Mouse (Mus musculus): ENCODE measurements around the gene C2cd5.
"Not testable (repeated sequence)": the region's sequence is repeated elsewhere in the genome, so short reads cannot be mapped to it uniquely, and the experiment has no call there.

The C2cd5 gene

GRCm38 (mm10) chr6:143027896-143028295 is 72.0 kb downstream of the C2cd5 start:
- in situ Hi-C loops (cut with MboI; ENCODE audit: unreplicated experiment in 2 of 2): no loop called here

- in situ Hi-C loops (cut with MboI; ENCODE audit: unreplicated experiment in 2 of 2): no loop called here
Measured at GRCm38 (mm10) chr6:143027402-143027801, 72.5 kb downstream of the C2cd5 start.

DNA sequence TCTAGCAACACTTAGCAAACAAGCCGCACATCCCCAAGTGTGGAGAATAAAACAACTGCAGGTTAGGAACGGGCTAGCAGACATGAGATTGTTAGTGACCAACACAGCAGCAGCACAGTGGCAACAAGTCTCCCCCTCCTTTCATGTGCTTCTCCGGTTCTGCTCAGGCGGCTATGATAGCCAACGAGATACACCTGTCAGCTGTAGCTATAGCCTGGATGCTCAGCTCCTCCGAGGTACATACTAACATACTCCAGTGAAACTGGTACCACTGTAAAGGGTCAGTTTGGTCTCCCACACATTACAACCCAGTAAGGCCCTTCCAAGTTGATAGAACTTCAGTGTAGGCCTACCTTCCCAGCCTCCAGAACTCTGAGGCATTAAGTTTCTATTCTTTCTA is 76.2 kb downstream of the C2cd5 start:
- in situ Hi-C loops (cut with MboI; ENCODE audit: unreplicated experiment in 2 of 2): no loop called here

- in situ Hi-C loops (cut with MboI; ENCODE audit: unreplicated experiment in 2 of 2): no loop called here
Measured at GRCm38 (mm10) chr6:143021756-143022155, 78.2 kb downstream of the C2cd5 start.

DNA sequence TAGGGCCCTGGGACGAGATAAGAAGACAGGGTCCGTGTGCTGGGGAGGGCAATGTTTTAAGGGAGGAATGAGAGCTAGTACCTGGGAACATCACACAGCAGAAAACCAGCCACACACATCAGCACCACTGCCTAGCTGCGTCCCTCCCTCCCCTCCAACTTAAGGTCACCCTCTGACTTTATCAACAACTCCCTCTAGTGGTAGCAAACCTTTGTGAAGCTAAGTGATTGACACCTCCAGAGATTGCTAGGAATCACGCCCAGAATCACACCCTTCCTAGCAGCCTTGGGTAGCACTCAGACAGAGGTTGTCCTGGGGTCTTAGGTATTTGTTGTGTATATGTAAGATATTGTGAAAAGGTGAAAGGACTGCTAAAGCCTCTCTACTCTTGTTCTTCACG is 79.3 kb downstream of the C2cd5 start:
- in situ Hi-C loops (cut with MboI; ENCODE audit: unreplicated experiment in 2 of 2): no loop called here

GRCm38 (mm10) chr6:143020146-143020545 is 79.8 kb downstream of the C2cd5 start:
- in situ Hi-C loops (cut with MboI; ENCODE audit: unreplicated experiment in 2 of 2): no loop called here

GRCm38 (mm10) chr6:143012513-143013215 is 87.3 kb downstream of the C2cd5 start:
- in situ Hi-C loops (cut with MboI; ENCODE audit: unreplicated experiment in 2 of 2): no loop called here

DNA sequence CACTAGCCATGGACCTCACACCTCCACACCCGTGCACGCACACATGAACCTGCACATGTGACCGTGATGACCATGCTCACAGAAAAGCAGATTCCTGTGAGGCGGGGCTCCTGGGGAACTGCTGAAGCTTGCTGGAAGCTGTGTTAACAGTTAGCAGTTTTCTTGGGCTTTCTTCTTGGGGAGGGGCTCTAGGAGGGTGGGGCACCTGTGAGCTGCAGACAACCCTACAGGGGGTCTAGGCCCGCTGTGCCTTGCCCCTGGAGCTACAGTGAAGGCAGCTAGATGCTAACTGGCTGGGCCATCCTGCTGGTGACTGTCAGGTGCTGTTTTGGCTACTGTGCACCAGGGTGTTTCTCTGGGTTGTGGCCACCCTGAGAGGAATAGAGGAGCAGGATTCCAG is 91.1 kb downstream of the C2cd5 start:
- in situ Hi-C loops (cut with MboI; ENCODE audit: unreplicated experiment in 2 of 2): no loop called here

- in situ Hi-C loops (cut with MboI; ENCODE audit: unreplicated experiment in 2 of 2): not testable (repeated sequence)
Measured at GRCm38 (mm10) chr6:143005209-143005608, 94.7 kb downstream of the C2cd5 start.

DNA sequence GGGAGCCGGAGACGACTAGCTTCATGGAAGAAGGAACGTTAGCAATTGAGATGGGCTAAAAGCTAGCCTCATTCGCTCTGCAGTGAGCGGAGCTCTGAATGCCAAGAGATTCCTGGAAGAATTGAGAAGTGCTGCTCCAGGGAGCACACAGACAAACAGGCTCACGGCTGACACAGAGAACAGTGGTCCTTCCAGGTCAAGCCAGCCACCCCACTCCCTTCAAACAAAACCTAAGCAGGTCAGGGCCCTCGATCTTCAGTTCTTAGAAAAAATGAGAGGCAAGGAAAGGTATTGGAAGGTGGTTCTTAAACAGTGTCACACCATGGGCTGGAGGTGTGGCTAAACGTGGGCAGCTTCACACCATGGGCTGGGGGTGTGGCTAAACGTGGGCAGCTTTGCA is 95.1 kb downstream of the C2cd5 start:
- in situ Hi-C loops (cut with MboI; ENCODE audit: unreplicated experiment in 2 of 2): no loop called here

DNA sequence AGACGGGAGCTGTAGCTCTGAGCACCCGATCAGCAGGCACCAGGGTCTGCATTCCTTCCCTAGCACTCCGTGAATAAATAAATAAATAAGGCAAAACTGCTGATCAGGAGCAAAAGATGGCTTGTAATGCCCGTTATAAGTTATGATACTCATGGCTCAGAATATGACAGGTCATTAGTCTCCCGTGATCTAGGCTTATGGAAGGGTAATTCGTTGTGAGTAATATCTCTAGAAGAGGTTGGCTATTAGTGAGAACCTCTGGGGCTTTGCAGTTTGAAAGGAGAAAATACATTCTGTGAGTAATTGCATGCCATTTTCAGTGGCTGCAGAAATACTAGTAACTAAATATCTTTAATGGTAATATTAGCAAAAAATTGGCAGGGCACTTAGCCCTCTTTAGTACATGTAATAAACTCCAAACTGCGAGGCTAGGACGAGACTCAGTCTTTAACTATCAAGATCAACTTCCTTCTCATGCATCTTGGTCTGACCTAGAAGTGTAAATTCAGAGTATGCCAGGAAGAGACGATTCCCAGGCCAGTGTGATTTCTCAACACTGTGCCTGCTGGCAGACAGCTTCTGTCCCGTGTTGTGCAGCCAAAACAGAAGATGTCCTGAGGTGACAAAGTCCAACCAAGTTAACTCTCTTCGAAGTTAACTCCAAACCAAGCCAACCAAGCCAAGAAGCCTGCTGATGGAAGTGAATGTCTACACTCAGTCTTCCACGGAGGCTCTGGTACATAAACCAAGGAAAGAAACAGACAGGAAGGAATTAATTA is 101.5 kb downstream of the C2cd5 start:
- in situ Hi-C loops (cut with MboI; ENCODE audit: unreplicated experiment in 2 of 2): loop anchor here in 1 of 2 experiments (25.0 kb wide), 1 partner anchor 1964 kb away; no protein-coding TSS in a partner anchor

GRCm38 (mm10) chr6:142996887-142997286 is 103.1 kb downstream of the C2cd5 start:
- in situ Hi-C loops (cut with MboI; ENCODE audit: unreplicated experiment in 2 of 2): loop anchor here in 1 of 2 experiments (25.0 kb wide), 1 partner anchor 1965 kb away; no protein-coding TSS in a partner anchor

- in situ Hi-C loops (cut with MboI; ENCODE audit: unreplicated experiment in 2 of 2): loop anchor here in 1 of 2 experiments (25.0 kb wide), 1 partner anchor 1967 kb away; no protein-coding TSS in a partner anchor
Measured at GRCm38 (mm10) chr6:142995567-142995966, 104.4 kb downstream of the C2cd5 start.

- in situ Hi-C loops (cut with MboI; ENCODE audit: unreplicated experiment in 2 of 2): loop anchor here in 1 of 2 experiments (25.0 kb wide), 1 partner anchor 1967 kb away; no protein-coding TSS in a partner anchor
Measured at GRCm38 (mm10) chr6:142994821-142995220, 105.1 kb downstream of the C2cd5 start.

DNA sequence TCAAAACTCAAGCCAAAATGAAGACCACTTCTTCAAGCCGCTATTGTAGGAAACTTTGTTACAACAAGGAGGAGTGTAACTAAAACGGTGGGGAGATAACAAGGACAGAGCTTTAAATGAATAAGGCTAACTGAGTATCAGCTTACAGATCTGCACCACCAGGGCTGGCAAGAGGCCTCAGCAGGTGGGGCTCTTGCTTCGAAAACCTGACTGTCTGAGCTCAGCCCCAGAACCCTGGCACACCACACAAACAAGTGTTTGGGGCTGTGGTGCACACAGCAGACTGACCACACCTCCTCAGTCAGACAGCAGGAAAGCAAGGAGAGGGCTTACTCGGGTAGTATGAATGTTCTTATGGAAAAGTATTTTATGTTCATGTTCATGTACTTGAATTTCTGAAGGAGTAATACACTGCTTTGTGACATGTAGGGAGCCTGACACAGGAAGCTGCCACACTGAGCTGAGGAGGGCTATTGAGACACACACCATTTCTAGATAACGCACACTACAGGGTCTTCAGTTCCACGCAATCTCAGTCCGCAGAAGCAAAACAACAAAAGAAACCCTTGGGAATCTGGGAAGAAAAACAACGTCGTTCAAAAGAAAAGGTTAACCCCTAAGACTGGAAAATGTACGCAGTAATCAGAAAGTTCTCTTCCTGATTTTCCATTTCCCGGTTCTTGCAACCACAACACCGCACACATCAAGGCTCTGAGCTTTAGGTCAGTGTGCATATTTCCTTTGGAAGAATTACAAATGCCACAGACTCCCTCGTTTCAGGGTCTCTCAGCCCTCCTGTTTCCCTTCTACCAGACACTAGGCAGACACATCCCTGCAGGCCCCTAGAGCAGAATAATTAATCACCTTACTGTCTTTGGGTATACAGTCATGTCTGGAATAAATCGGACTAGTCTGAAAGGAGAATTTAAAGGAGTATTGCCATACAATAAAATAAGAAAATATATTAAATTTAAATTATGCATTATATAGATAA is 105.9 kb downstream of the C2cd5 start:
- in situ Hi-C loops (cut with MboI; ENCODE audit: unreplicated experiment in 2 of 2): loop anchor here in 1 of 2 experiments (25.0 kb wide), 1 partner anchor 1968 kb away; no protein-coding TSS in a partner anchor

DNA sequence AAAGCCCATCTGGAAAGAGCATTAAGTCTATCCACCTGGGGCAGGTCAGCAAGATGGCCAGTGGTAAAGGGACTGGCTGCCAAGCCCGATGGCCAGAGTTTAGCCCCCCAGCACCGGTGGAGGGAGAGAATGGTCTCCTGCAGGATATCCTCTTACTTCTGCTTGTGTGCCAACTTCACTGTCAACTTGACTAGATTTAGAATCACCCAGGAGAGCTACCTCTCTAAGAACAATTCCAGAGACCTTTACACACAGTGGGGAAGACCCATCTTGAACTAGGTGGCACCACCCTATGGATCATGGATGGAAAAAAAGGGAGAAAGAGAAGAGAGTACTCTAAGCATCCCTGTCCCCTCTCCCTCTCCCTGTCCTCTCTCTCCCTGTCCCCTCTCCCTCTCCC is 107.0 kb downstream of the C2cd5 start:
- in situ Hi-C loops (cut with MboI; ENCODE audit: unreplicated experiment in 2 of 2): loop anchor here in 1 of 2 experiments (25.0 kb wide), 1 partner anchor 1969 kb away; no protein-coding TSS in a partner anchor

- in situ Hi-C loops (cut with MboI; ENCODE audit: unreplicated experiment in 2 of 2): loop anchor here in 1 of 2 experiments (25.0 kb wide), 1 partner anchor 1970 kb away; no protein-coding TSS in a partner anchor
Measured at GRCm38 (mm10) chr6:142992099-142992498, 107.8 kb downstream of the C2cd5 start.

- in situ Hi-C loops (cut with MboI; ENCODE audit: unreplicated experiment in 2 of 2): loop anchor here in 1 of 2 experiments (25.0 kb wide), 1 partner anchor 1971 kb away; no protein-coding TSS in a partner anchor
Measured at GRCm38 (mm10) chr6:142991391-142992059, 108.4 kb downstream of the C2cd5 start.

GRCm38 (mm10) chr6:142990516-142990915 is 109.4 kb downstream of the C2cd5 start:
- in situ Hi-C loops (cut with MboI; ENCODE audit: unreplicated experiment in 2 of 2): loop anchor here in 1 of 2 experiments (25.0 kb wide), 1 partner anchor 1972 kb away; no protein-coding TSS in a partner anchor
